Mouse (Mus musculus) adipocyte (in vitro differentiated cells): Measurements from ENCODE around the gene Arhgap35.
A peak's percentile ranks its signal among the peaks of the same experiment; 100 is the strongest.

Source experiments
- DNase-seq: peaks from one replicate; pipeline ENCODE4 v3.0.0-alpha.2; 2016; ENCODE audit warnings: low spot score

The Arhgap35 gene

GRCm38 (mm10) chr7:16519310-16519709 lies 95.5 kb downstream of the Arhgap35 start:
- DNase-seq, result no peak

GRCm38 (mm10) chr7:16517198-16517597 lies 97.6 kb downstream of the Arhgap35 start:
- DNase-seq, result no peak

- peak; percentile 37 for DNase-seq
Measured at GRCm38 (mm10) chr7:16507284-16507683, 107.5 kb downstream of the Arhgap35 start.

- DNase-seq, result no peak
Measured at GRCm38 (mm10) chr7:16505226-16505593, 109.6 kb downstream of the Arhgap35 start.

GRCm38 (mm10) chr7:16504573-16505225 lies 110.1 kb downstream of the Arhgap35 start:
- peak; percentile 58 for DNase-seq

GRCm38 (mm10) chr7:16501571-16501970 lies 113.2 kb downstream of the Arhgap35 start:
- no peak for DNase-seq

- no peak for DNase-seq
Measured at GRCm38 (mm10) chr7:16499671-16500104, 115.1 kb downstream of the Arhgap35 start.

- no peak for DNase-seq
Measured at GRCm38 (mm10) chr7:16496260-16496659, 118.5 kb downstream of the Arhgap35 start.

- peak; percentile 50 for DNase-seq
Measured at GRCm38 (mm10) chr7:16493361-16493760, 121.4 kb downstream of the Arhgap35 start.

- no peak for DNase-seq
Measured at GRCm38 (mm10) chr7:16492211-16492610, 122.6 kb downstream of the Arhgap35 start.

GRCm38 (mm10) chr7:16491759-16492158 lies 123.0 kb downstream of the Arhgap35 start:
- DNase-seq, result peak; percentile 62

- no peak for DNase-seq
Measured at GRCm38 (mm10) chr7:16489948-16490347, 124.8 kb downstream of the Arhgap35 start.

GRCm38 (mm10) chr7:16488816-16489215 lies 126.0 kb downstream of the Arhgap35 start:
- DNase-seq, result no peak

- DNase-seq, result no peak
Measured at GRCm38 (mm10) chr7:16477628-16478027, 137.2 kb downstream of the Arhgap35 start, which contains the start of gene Npas1. Gene Npas1, minus strand, starts transcription at chr7:16477728.

GRCm38 (mm10) chr7:16476600-16476989 lies 138.2 kb downstream of the Arhgap35 start:
- no peak for DNase-seq

- no peak for DNase-seq
Measured at GRCm38 (mm10) chr7:16475764-16476599, 138.8 kb downstream of the Arhgap35 start.

- no peak for DNase-seq
Measured at GRCm38 (mm10) chr7:16475321-16475720, 139.5 kb downstream of the Arhgap35 start.

- no peak for DNase-seq
Measured at GRCm38 (mm10) chr7:16474445-16474844, 140.3 kb downstream of the Arhgap35 start.

GRCm38 (mm10) chr7:16473847-16474246 lies 140.9 kb downstream of the Arhgap35 start:
- DNase-seq, result no peak

GRCm38 (mm10) chr7:16472116-16472709 lies 142.6 kb downstream of the Arhgap35 start:
- no peak for DNase-seq

GRCm38 (mm10) chr7:16471549-16471948 lies 143.2 kb downstream of the Arhgap35 start:
- peak; percentile 8 for DNase-seq

- DNase-seq, result no peak
Measured at GRCm38 (mm10) chr7:16468115-16468514, 146.7 kb downstream of the Arhgap35 start.

- no peak for DNase-seq
Measured at GRCm38 (mm10) chr7:16466565-16466964, 148.2 kb downstream of the Arhgap35 start.
